Mouse (Mus musculus) heart, adult 2 months (tissue): ENCODE data around the gene Relch. TPM values are rescaled to one million over a fixed set of nuclear protein-coding genes. Genes with fewer than 3 reads are reported as not detected.

Experiments
- DNase-seq, 2 experiments: peaks; one replicate each; pipeline ENCODE4 v3.0.0; 2021
- H3K27ac ChIP-seq: fragments of 200-600 bp; 2 replicates; pipeline ENCODE4 v1.8.1; 2022
- H3K27me3 ChIP-seq: fragments of 200-500 bp; 2 replicates; pipeline ENCODE4 v1.6.1; 2012; ENCODE audit warnings: mild to moderate bottlenecking, low read length, inconsistent platforms, mixed read lengths; ENCODE audit not compliant: control insufficient read depth, insufficient read depth
- H3K36me3 ChIP-seq: fragments of 200-500 bp; 2 replicates; pipeline ENCODE4 v1.6.1; 2012; ENCODE audit warnings: low read length, inconsistent platforms; ENCODE audit not compliant: control insufficient read depth, insufficient read depth
- H3K4me1 ChIP-seq: fragments of 200-500 bp; 2 replicates; pipeline ENCODE4 v1.6.1; 2011; ENCODE audit warnings: low read length; ENCODE audit not compliant: control insufficient read depth, insufficient read depth
- H3K4me3 ChIP-seq: fragments of 200-600 bp; 2 replicates; pipeline ENCODE4 v1.8.1; 2022
- H3K79me2 ChIP-seq: fragments of 200-500 bp; replicated peaks from 2 replicates; pipeline ENCODE4 v1.6.1; 2012; ENCODE audit warnings: mild to moderate bottlenecking, inconsistent platforms, low read length, moderate library complexity, mixed read lengths; ENCODE audit not compliant: control insufficient read depth, insufficient read depth
- H3K9ac ChIP-seq: fragments of 200-500 bp; 2 replicates; pipeline ENCODE4 v1.6.1; 2012; ENCODE audit warnings: low read depth, mild to moderate bottlenecking, control low read depth, inconsistent platforms, low read length, mixed read lengths
- CTCF ChIP-seq: fragments of 200-600 bp; IDR thresholded peaks from 2 replicates; pipeline ENCODE4 v1.8.1; 2022; ENCODE audit warnings: antibody characterized with exemption, mild to moderate bottlenecking, moderate library complexity
- EP300 ChIP-seq: fragments of 200-500 bp; IDR thresholded peaks from 2 replicates; pipeline ENCODE4 v1.6.1; 2011; ENCODE audit warnings: low read depth, low read length, control low read depth; ENCODE audit not compliant: insufficient read depth
- POLR2A ChIP-seq: fragments of 200-500 bp; IDR thresholded peaks from 2 replicates; pipeline ENCODE4 v1.6.1; 2011; ENCODE audit warnings: mild to moderate bottlenecking, low read depth, low read length, control low read depth; ENCODE audit not compliant: insufficient read depth
- WGBS: fragments of 180-500 bp; shearing (Covaris S2); methylation state at CpG from one replicate; pipeline ENCODE4 v1.1.7; 2018; 5-methylcytosine and 5-hydroxymethylcytosine counted together
- intact Hi-C: fragments of 180-260 bp; cut with DNase I; formaldehyde crosslinking; loops from one replicate; pipeline ENCODE4 v1.15.1; 2025
- polyA plus RNA-seq: library from polyadenylated mRNA; depleted of rRNA; stranded (reverse); fragments of >200 nt; gene quantifications from 2 replicates; pipeline ENCODE4 v1.2.3, GENCODE M21; 2012
- total RNA-seq, 2 experiments: library from RNA; stranded (reverse); gene quantifications; 2 replicates each; pipeline ENCODE4 v1.2.3; 2021

Relch gene
- total and polyA plus RNA-seq, 3 experiments, result 8.4 to 21.6 (median 18.9) TPM

DNA sequence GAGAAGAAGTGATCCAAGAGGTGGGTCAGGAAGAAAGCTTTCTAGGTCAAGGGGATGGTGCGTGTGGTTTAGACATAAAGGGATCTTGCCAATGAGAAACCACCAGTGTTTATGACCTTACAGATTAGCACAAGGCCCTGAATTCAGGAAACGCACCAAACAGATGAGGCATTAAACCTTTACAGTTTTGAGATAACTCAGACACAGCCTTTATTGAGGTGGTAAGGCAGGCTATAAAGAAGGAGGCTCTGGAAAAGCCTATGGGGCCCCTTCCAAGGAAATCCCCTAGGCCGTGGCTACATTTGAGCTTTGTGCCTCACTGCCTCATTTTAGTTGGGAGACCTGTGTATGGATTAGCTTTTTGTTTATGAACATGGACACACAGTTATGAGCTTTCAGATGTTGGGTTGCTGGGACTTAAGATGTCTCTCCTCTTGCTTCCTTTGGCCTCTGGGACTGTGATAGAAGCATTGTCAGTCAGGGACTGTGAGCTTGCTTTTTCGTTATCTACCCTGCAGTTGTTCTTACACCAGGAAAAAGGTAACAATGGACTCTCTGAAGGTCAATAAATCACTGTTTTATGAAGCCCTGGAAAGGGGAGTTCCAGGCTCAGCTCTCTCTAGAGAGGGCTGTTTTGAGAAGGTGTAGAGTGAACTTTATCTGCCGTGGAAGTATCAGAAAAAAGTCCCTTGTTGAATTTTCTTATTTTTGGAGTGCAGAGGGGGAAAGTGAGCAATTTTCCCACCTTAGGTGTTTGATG lies 120.8 kb downstream of the Relch start:
- Histone ChIP-seq H3K27ac (no peak overlapping the region), H3K27me3 (no peaks in the 10 kb centered on the region; the same call in 1 of the 2 replicates), H3K4me3 (no peak overlapping the region), H3K36me3 (no peaks in the 10 kb centered on the region), H3K79me2 (no peaks in the 10 kb centered on the region), H3K9ac (no peak overlapping the region), H3K4me1 (peaks cover 7% of the 10 kb centered on the region)
- 68% methylated on average over 5 of the region's 5 CpGs for WGBS
- no peak for TF ChIP-seq CTCF
- TF ChIP-seq POLR2A, result no peak
- TF ChIP-seq EP300, result no peak
- no peak for DNase-seq
- intact Hi-C loops, result no loop called here

- TF ChIP-seq CTCF, result no peak
- no peak for TF ChIP-seq EP300
- TF ChIP-seq POLR2A, result no peak
- Histone ChIP-seq H3K36me3 (no peaks in the 10 kb centered on the region), H3K4me3 (no peak overlapping the region), H3K79me2 (no peaks in the 10 kb centered on the region), H3K27me3 (no peaks in the 10 kb centered on the region; the same call in 1 of the 2 replicates), H3K27ac (no peak overlapping the region), H3K9ac (no peak overlapping the region), H3K4me1 (peaks cover 7% of the 10 kb centered on the region)
- peak in 1 of 2 experiments; percentile 27 for DNase-seq
- WGBS, result 43% methylated on average over 4 of the region's 4 CpGs
- intact Hi-C loops, result no loop called here
Measured at GRCm38 (mm10) chr1:105785146-105785545, 121.5 kb downstream of the Relch start.

GRCm38 (mm10) chr1:105786731-105787357 lies 123.2 kb downstream of the Relch start:
- TF ChIP-seq POLR2A (no peak), CTCF (no peak), EP300 (no peak)
- Histone ChIP-seq H3K4me1 (peaks cover 7% of the 10 kb centered on the region), H3K9ac (no peak overlapping the region; the same call in 1 of the 2 replicates), H3K27ac (peak overlapping the region; percentile 12; the same call in 1 of the 2 replicates), H3K36me3 (no peaks in the 10 kb centered on the region), H3K4me3 (no peak overlapping the region), H3K79me2 (no peaks in the 10 kb centered on the region), H3K27me3 (no peaks in the 10 kb centered on the region)
- intact Hi-C loops, result no loop called here
- peak in 1 of 2 experiments; percentile 32 for DNase-seq
- WGBS, result 44% methylated on average over 6 of the region's 6 CpGs

DNA sequence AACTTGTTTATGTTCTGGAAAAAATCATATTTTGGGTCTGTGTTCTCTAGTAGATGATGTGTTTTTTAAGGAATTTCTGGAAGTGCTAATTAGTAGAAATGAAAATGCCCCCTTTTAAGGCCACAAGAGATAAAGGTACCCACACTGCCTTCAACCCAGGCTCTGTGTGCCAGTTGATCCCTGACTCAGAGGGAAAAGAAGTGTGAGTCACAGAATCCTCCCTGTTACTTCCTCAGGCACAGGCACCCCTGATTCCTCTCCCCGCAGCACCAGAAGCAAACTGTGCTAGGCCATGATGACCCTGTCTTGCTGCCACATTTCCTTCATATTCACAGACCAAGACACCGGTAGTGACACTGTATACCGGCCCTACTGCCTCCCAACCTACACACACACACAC lies 126.4 kb downstream of the Relch start:
- intact Hi-C loops, result no loop called here
- H3K4me1 ChIP-seq, result peaks cover 6% of the 10 kb centered on the region
- no peak overlapping the region for H3K9ac ChIP-seq
- H3K4me3 ChIP-seq, result no peak overlapping the region
- H3K27me3 ChIP-seq, result no peaks in the 10 kb centered on the region
- no peak for DNase-seq
- TF ChIP-seq EP300 (no peak), CTCF (no peak), POLR2A (no peak)
- no peak overlapping the region for H3K27ac ChIP-seq
- H3K36me3 ChIP-seq, result no peaks in the 10 kb centered on the region
- 86% methylated on average over 3 of the region's 3 CpGs for WGBS
- no peaks in the 10 kb centered on the region for H3K79me2 ChIP-seq

DNA sequence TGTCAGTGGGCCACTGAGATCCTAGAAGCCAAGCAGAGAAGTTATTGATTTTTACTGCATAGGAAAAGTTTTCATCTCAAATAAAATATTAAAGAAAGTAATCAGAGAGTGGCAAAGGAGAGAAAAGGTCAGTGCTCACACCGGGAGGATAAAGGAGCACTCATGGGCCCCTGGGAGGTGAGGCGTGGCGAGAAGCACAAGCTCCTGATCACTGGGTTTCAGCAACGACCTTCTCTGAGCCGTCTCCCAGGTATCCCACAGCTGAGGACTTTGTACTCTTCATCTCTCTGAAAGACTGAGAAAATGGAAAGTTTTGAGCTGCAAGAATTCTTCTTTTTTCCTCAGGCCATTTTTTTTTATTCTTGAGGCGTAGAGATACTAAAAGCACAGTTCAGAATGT lies 131.0 kb downstream of the Relch start:
- H3K27me3 ChIP-seq, result no peaks in the 10 kb centered on the region
- no peaks in the 10 kb centered on the region for H3K79me2 ChIP-seq
- no peak overlapping the region for H3K9ac ChIP-seq
- H3K4me1 ChIP-seq, result no peaks in the 10 kb centered on the region
- WGBS, result 88% methylated on average over 6 of the region's 6 CpGs
- no peak overlapping the region for H3K4me3 ChIP-seq
- intact Hi-C loops, result no loop called here
- H3K36me3 ChIP-seq, result no peaks in the 10 kb centered on the region
- H3K27ac ChIP-seq, result no peak overlapping the region
- no peak for DNase-seq
- no peak for TF ChIP-seq POLR2A
- no peak for TF ChIP-seq EP300
- TF ChIP-seq CTCF, result no peak

GRCm38 (mm10) chr1:105795705-105796104 lies 132.0 kb downstream of the Relch start:
- no peak overlapping the region for H3K27ac ChIP-seq
- no peak for DNase-seq
- H3K79me2 ChIP-seq, result no peaks in the 10 kb centered on the region
- no peak overlapping the region for H3K9ac ChIP-seq
- no peaks in the 10 kb centered on the region for H3K4me1 ChIP-seq
- H3K4me3 ChIP-seq, result no peak overlapping the region
- intact Hi-C loops, result no loop called here
- WGBS, result 90% methylated on average over 4 of the region's 4 CpGs
- TF ChIP-seq EP300 (no peak), CTCF (no peak), POLR2A (no peak)
- no peaks in the 10 kb centered on the region for H3K27me3 ChIP-seq
- no peaks in the 10 kb centered on the region for H3K36me3 ChIP-seq
